Mouse (Mus musculus) left cerebral cortex, postnatal 10 days (tissue): ENCODE results near the gene Clec4n. TPM values are rescaled to one million over a fixed set of nuclear protein-coding genes. Genes with fewer than 3 reads are reported as not detected.
A peak's percentile ranks its signal among the peaks of the same experiment; 100 is the strongest.
"Not testable (repeated sequence)": the region's sequence is repeated elsewhere in the genome, so short reads cannot be mapped to it uniquely, and the experiment has no call there.

ENCODE experiments used
- DNase-seq, 2 experiments: peaks; one replicate each; pipeline ENCODE4 v3.0.0; 2021 to 2022; ENCODE audit warnings: low spot score in 2 of 2, mixed read lengths in 1 of 2; ENCODE audit errors: extremely low spot score in 1 of 2
- intact Hi-C: fragments of 180-260 bp; cut with DNase I; formaldehyde crosslinking; loops from one replicate; pipeline ENCODE4 v1.15.1; 2025
- total RNA-seq, 2 experiments: library from RNA; stranded (reverse); gene quantifications; 2 replicates each; pipeline ENCODE4 v1.2.3; 2021

Gene Clec4n
- not detected for total RNA-seq

GRCm38 (mm10) chr6:123229644-123230043 lies at the start of gene Clec4n:
Gene Clec4n (plus strand): TSS chr6:123229843.
- no peak for DNase-seq
- intact Hi-C loops: no loop called here

- intact Hi-C loops: not testable (repeated sequence)
- DNase-seq: peak in 1 of 2 experiments; percentile 1
Observed at GRCm38 (mm10) chr6:123184862-123185261, 44.8 kb upstream of the Clec4n start.

- no peak for DNase-seq
- intact Hi-C loops: no loop called here
Observed at GRCm38 (mm10) chr6:123207187-123208076, 22.2 kb upstream of the Clec4n start.

GRCm38 (mm10) chr6:123208077-123208439 lies 21.6 kb upstream of the Clec4n start:
- intact Hi-C loops, DNase-seq: not testable (repeated sequence)

DNA sequence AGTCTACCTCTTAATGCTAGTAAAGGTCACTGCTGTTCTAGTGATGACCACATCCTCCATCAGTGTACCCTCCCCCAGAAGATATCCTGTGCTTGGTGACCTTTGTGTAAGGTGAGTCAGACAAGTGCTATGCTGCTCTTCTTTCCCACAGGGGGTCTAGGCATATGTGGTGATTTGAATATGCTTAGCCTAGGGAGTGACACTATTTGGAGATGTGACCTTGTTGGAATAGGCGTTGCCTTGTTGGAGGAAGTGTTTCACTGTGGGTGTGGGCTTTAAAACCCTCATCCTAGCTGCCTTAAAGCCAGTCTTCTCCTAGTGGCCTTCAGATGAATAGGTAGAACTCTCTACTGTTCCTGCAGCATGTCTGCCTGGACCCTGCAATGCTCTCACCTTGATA lies 17.9 kb upstream of the Clec4n start:
- intact Hi-C loops: no loop called here
- no peak for DNase-seq

GRCm38 (mm10) chr6:123227519-123228166 lies 2.0 kb upstream of the Clec4n start:
- DNase-seq: no peak

GRCm38 (mm10) chr6:123231149-123231548 lies 1.5 kb downstream of the Clec4n start:
- intact Hi-C loops: no loop called here
- no peak for DNase-seq

More at GRCm38 (mm10) chr6:123227519-123228166, 2.0 kb upstream of the Clec4n start:
- intact Hi-C loops: no loop called here

DNA sequence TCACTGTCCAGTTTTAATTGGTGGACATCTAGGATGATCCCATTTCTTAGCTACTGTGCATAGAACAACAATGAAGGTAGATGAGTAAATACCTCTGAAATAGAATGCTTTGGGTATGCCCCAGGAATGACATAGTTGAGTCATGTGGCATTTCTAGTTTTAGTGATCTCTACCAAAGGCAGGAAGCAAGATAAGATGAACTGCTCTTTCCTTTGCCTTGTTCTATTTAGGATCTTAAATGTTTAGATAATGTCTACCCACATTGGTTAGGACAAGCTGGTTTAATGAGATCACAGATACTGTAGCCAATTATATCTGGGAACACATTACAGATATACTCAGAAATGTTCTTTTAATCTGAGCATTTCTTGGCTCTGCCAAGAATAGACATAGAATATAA lies 7.9 kb downstream of the Clec4n start:
- intact Hi-C loops: no loop called here
- no peak for DNase-seq

DNA sequence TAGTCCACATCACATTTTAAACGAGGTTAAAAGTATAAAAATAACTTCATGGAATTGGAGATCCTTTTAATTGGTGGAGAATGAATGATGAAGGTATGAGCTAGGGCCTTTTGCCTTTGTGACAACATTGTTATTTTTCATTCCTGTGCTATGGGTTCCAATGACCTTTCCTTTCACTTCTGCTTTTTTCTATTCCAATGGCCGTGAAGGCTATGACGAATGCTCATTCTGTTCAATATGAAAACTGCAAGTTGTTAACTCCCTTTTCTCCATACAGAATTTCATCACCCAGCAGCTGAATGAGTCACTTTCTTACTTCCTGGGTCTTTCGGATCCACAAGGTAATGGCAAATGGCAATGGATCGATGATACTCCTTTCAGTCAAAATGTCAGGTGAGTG lies 14.6 kb downstream of the Clec4n start:
- intact Hi-C loops: no loop called here
- DNase-seq: no peak

GRCm38 (mm10) chr6:123248862-123249261 lies 19.2 kb downstream of the Clec4n start:
- intact Hi-C loops: not testable (repeated sequence)

GRCm38 (mm10) chr6:123252735-123253134 lies 23.1 kb downstream of the Clec4n start:
- intact Hi-C loops: no loop called here
- DNase-seq: no peak

More at GRCm38 (mm10) chr6:123248862-123249261, 19.2 kb downstream of the Clec4n start:
- DNase-seq: not testable (repeated sequence)

DNA sequence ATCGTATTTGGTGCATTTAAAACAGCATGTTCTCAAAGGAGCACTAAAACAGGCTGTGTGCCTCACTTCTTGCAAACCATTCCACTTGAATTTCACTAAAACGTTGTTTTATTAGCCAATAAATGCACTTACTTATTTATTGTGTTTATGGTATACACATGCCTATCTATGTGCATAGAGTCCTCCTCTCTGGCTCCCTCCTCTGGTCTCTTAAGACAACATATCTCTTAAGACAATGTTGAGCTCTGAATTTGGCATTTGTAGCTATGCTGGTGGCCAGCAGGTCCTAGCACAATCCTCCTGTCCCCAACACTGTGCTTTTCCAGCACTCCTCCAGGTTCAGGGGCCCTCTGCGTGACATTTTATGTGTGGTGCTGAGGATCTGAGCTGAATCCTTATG lies 29.3 kb downstream of the Clec4n start:
- no peak for DNase-seq
- intact Hi-C loops: no loop called here

DNA sequence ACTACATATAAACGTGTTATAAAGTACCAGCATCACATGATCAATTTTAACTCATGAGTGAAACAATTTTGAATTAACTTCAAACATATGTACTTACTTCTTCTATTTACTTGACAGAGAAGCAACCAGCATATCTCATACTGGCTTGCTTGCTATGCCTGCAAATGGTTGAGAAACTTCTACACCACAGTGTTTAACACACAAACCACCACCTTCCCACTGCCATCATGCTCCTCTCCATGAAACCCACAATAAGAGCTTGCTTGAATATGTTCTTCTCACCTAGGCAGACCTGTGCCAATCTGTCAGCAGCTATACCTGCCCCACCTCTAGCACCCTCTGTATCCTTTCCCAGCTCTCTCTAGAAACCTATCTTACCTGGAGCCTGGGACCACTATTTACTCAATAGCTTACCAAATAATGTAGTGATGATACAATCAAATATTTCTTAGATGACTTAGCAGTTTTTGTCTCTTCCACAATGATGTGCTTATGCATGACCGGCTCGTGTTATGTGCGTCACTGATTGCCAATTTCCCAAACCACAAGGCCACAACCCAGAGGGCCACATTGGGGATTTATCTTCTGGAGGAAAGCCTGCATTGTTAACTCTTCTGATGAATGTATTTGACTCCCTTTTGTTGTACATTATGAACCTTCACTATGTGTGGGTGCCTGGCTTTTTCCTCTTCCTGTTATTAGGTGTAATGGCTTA lies 30.4 kb downstream of the Clec4n start:
- intact Hi-C loops: no loop called here
- no peak for DNase-seq

GRCm38 (mm10) chr6:123260868-123261267 lies 31.2 kb downstream of the Clec4n start:
- DNase-seq: no peak
- intact Hi-C loops: no loop called here

DNA sequence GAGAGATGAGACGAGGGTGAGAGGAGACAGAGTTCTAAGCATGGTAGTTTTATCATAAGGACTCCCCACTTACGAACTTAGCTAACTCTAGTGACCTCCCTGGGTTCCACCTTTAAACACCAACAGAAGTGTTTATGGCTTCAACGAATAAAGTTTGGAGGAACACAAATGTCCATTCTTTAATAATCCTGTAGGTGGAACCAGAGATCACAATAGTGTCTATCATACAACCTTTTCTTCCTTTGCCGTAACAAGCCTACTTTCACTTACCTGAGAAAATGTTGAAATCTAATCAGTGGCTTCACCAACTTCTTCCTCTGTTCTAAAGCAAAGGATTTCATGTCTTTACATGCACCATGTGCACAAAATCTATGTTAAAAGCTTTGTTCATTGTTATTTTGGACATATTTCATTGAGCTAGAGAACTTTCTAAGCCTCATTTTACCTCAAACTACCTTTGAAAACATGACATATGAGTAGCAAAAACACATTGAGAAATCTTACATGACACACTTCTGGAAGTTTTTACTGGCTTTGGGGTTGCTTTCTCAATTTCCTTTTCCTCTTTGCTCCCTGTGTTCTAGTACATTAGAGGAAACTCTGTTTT lies 32.0 kb downstream of the Clec4n start, which contains the start of gene Clec4d:
Gene Clec4d, plus strand, starts transcription at position 557 of the 607 bp plus-strand sequence.
- DNase-seq: no peak

DNA sequence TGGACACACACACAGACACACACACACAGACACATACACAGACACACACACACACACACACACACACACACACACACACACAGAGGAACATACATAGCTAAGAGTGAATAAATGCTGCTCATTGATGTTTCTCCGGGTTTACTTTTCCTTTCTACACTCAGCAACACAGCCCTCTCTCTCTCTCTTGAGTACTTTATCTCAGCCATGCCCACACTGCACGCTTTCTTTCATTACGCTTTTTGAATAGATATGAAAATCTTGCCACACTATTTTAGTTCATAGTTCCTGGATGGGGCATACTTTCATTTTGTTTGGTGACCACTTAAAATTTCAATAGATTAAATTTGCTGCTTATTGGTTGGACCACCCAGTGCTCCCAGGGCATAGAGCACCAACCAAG lies 34.6 kb downstream of the Clec4n start:
- no peak for DNase-seq
- intact Hi-C loops: no loop called here

More for the DNA sequence above, 32.0 kb downstream of the Clec4n start, which contains the start of gene Clec4d:
- intact Hi-C loops: no loop called here

GRCm38 (mm10) chr6:123265809-123266208 lies 36.2 kb downstream of the Clec4n start:
- intact Hi-C loops: no loop called here
- DNase-seq: no peak

DNA sequence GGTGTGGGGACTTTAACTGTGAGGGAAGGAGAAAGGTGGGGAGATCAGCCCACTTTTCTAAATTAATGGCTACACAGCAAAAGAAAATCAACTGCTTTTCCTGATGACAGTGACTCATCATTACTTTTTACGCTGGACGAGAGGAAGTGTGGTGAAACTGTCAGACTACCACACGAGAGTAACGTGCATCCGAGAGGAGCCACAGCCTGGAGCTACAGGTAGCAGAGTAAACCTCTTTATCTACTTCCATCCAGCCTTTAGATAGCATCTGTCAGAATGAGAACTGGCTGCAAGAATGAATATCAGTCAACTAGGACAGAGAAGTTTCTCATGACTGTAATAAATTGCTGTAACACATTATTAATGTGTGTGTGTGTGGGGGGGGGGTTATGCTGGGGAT lies 37.3 kb downstream of the Clec4n start:
- DNase-seq: no peak
- intact Hi-C loops: no loop called here

GRCm38 (mm10) chr6:123279443-123279842 lies 49.8 kb downstream of the Clec4n start:
- intact Hi-C loops: no loop called here
- DNase-seq: no peak
